Mouse (Mus musculus) 416B (cell line): ENCODE data around the gene Dcakd.

Source experiments
- DNase-seq: peaks from one replicate; pipeline ENCODE4 v3.0.0; 2011; ENCODE audit warnings: low read depth

Dcakd gene

DNA sequence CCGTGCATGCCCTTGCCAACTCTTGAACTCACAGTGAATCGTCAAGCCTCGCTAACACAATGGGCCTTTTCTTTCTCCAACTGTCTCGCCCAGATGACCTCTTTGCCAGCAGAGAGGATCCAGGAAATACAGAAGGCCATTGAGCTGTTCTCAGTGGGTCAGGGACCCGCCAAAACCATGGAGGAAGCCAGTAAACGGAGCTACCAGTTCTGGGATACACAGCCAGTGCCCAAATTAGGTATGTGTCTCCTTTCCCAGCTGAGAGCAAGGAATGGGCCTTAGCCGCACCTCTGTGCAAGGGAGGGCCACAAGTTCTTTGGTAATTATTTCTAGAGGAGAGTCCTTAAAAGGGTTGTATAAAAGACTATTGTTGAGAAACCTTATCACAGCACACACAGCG, 18.2 kb upstream of the Dcakd start:
- no peak for DNase-seq

DNA sequence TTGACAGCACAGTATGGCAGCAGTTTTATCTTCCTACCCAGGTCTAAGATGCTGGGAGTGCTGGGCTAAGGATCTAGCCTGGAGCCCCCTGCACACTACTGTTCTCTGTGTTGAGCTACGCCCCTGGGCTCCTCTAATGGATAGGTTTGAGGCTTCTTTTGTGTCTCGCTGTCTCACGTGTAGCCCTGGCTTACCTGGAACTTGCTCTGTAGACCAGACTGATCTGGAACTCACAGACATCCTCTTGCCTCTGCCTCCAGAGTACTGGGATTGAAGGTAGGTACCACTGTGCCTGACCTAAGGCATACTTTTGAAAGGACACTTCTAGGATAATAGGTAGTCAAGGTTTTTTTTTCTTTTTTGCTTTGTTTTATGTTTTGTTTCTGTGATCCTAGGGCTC, 15.8 kb upstream of the Dcakd start:
- DNase-seq, result no peak

DNA sequence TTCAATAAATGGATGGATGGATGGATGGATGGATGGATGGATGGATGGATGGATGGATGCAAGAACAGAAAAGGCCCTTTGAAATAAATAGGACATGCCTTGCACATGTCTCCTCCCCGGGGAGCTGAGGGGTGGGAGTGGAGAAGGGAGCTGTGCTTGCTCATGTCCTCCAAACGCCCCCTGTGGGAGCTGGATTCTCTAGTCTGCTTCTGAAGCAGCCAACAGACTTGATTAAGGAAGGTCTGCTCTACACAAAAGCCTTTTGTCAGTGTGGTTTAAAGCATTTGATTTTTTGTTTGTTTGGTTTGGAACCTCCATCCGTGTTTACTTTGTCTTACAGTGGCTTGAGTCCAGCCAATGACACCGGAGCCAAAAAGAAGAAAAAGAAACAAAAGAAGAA, 14.7 kb upstream of the Dcakd start:
- no peak for DNase-seq

DNA sequence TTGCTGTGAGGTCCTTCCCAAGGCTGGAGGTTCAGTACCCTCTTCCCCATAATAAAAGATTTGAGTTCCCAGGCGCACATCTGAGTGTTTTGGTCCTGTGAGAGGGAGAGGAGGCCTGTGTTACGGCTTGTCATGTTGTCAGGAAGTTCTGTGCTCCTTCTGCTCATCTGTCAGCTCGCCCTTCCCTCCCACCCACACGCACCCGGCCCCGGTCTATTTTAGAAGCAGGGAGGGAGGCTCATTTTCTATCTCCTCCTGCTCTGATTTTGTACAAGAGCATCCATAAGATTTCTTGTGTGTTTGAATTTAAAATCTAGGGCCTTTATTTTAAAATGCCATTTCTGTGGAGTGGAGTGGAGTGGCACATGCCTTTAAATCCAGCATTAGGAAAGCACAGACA, 9.9 kb upstream of the Dcakd start:
- no peak for DNase-seq

GRCm38 (mm10) chr11:103036881-103037465, 8.8 kb upstream of the Dcakd start:
- no peak for DNase-seq

DNA sequence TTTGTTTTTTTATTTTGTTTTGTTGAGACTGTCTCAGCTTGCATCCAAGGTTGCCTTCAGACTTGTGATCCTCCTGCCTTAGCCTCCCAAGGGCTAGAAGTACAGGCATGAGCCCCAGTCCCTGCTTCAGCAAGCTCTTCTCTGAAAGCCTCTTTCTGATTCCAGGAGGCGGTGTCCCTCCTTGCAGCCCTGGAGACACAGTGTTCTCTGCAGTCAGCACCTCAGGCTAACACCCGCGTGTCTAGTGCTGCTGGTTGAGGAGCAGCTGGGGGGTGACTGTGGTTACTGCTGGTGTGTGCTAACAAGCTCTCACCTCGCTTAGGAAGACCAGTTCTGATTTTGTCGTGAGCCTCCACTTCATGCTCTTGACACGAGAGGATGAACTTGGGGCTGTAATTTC, 6.9 kb upstream of the Dcakd start:
- no peak for DNase-seq

- no peak for DNase-seq
These were observed 4.9 kb upstream of the Dcakd start for GRCm38 (mm10) chr11:103033030-103033429.

GRCm38 (mm10) chr11:103027570-103028175, 460 bp downstream of the Dcakd start:
- peak; percentile 74 for DNase-seq

GRCm38 (mm10) chr11:103026901-103027300, 1.2 kb downstream of the Dcakd start:
- DNase-seq, result peak; percentile 56

DNA sequence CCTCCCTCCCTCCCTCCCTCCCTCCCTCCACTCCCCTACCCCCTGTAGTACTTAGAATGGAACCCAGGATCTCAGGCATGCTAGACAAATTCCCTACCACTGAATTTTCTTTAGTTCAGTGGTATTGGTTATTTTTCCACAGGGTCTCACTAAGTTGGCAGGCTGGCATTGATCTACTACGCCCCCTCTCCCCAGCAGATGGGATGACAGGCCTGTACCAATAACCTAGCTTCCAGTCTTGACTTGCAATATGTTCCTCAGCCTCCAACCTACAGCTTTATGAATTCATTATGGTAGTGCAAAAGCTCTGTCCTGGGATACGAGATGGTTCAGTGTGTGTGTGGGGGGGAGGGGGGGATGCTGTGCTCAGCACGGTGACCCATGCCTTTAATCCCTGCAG, 4.2 kb downstream of the Dcakd start:
- DNase-seq, result no peak

DNA sequence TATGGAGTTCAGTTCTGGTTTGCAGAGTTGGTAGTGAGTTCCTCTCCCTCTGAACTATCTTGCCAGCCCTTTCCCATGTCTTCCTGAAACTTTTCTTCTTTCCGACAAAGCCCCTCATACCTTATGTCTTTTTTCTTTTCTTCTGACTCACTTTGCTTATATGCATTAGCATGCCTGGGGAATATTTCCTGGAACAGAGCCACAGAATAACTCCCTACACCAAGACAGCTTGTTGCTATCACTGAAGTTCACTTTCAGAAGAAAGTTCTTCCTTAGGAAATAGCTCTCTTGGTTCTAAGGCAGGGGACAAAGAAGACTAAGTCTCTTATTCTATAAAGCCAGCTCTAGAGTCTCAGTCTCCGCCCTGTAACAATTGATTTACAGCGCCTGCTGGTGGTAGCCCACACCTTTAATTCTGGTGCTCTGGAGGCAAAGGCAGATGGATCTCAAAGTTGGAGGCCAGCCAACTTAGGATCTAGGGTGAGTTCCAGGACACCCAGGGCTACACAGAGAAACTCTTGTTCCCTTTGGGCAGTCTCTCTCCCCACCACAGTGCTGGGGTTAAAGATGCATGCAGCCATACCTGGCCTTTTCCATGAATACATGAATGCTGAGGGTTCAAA, 7.3 kb downstream of the Dcakd start:
- DNase-seq, result peak; percentile 19

GRCm38 (mm10) chr11:103019325-103019724, 8.8 kb downstream of the Dcakd start:
- no peak for DNase-seq

DNA sequence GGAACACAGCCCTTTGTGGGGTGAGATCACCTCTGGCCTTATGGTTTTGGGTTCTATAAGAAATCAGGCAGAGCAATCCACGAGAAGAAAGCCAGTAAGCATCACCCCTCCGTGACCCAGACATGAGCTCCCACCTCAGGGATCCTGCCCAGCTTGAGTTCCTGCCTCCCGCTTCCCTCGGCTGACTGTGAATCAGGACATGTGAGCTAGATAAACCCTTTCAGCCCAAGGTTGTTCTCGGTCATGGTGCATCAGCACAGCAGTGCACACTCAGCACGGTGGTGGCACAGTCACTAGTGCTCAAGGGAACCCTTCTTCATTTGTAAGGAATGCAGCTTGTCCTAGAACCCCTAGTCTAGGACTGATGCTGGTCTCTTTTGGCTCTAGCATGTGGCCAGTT, 9.3 kb downstream of the Dcakd start:
- DNase-seq, result no peak

DNA sequence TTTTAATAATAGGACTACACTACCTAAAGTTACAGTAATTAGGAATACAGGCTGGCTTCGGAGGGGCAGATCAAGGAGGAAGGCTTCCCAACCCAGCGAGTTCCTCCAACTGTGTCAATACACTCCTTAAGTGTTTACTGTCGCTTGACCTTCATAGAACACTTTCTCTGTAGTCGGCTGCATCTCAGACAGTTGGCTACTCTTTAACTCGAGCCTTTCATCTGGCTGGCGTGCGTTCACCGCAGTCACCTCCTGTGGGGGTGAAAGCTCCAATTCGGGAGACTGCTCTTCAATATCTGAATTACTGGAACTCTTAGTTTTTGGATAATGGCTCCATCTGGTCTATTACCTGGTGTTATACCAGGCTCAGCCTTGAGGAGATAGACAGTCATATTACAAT, 10.5 kb downstream of the Dcakd start:
- DNase-seq, result no peak

GRCm38 (mm10) chr11:103016930-103017329, 11.2 kb downstream of the Dcakd start:
- peak; percentile 94 for DNase-seq

GRCm38 (mm10) chr11:103015881-103016825, 12.0 kb downstream of the Dcakd start:
- DNase-seq, result peak; percentile 60

DNA sequence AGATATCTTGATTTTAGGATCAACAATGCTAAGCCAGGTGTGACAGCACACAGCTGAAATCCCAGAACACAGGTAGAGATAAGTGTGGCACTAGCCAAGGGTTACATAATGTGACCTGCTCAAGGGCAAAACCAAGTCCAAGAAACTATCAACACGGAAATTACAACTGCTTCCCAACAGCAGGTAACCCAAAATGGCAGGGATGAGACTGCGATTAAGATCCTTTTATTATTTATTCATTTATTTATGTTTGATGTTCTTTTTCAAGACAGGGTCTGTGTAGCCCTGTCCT, 17.0 kb downstream of the Dcakd start:
- no peak for DNase-seq

- DNase-seq, result no peak
These were observed 17.5 kb downstream of the Dcakd start for GRCm38 (mm10) chr11:103010454-103011205.

GRCm38 (mm10) chr11:103009208-103009607, 18.9 kb downstream of the Dcakd start:
- DNase-seq, result peak; percentile 44

DNA sequence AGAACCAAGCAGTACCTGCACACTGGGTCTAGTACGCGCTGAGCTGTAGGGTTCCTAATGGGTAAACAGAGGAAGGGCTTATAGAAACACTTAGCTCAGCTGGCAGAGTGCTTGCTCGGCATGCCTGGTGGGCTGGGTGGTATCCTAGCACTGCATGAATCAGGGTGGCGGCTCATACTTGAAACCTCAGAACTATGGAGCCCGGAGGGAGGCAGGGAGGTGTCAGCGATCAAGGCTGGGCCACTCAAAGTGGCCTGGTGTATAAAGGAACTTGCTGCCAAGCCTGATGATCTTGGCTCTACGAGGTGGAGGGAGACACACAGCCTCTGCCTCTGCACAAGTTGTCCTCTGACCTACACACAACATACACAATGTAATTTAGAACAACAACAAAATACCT, 19.6 kb downstream of the Dcakd start:
- DNase-seq, result no peak

DNA sequence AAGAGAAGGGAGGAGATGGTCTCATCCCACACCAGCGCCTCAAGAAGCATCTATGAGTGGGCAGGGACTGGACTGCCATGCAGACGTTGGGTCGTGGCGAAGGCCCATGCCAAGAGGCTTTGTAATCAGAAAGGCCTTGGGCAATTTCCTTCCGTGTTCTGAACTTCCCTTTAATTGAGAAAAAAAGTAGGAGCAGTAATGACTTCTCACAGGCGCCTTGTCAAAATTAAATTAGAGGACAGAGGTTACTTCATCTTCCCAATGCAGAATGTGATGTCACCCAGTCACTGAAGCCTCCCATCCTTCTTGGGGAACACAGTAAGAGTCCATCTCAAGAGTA, 21.2 kb downstream of the Dcakd start:
- peak; percentile 84 for DNase-seq

DNA sequence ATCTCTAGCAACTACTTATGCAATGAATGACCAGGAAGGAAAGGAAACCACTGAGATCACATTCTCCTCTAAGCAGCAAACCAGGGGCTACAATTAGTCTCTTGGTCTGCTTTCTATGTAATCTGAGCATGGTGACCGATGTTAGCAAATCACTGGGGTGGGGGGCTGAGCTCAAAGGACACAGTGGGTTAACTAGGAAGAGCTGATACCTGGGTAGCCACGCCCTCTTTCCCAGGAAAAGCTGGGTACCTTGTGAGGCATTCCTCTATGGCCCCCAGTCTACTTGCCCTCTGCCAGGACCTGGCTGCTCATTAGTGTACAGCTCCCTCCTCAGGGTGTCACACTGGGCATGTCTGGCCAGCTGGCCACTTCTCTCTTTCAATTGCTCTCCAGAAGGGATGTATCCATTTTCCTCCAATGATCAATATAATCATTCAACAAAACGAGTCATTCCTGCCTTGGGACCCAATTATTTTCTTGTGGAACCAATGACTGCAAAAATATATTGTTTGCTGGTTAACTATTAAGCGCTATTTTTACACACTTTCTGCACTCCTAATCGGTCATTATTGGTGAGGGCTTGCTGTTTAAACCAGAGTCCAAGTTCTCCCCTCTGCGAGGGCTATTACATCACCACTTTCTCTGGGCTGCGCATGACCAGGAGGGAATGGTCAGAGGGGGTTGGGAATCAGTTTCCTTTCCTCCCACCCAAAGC, 21.7 kb downstream of the Dcakd start:
- peak; percentile 59 for DNase-seq
